7 mouse cellular contexts compared by ENCODE assay signal in genomic region chr11:75630645-75631229, GRCm38 (mm10). TPM values are rescaled to one million over a fixed set of nuclear protein-coding genes. Genes with fewer than 3 reads are reported as not detected.
DNase-seq lines count a peak whose midpoint lies in the region; ATAC-seq lines count a peak whose summit lies in the region.

Gene Inpp5k, plus strand, starts transcription at chr11:75630988.

- H3K27ac ChIP-seq in embryonic facial prominence, embryonic 11.5 days (replicated peaks; ENCODE audit: low read depth, low read length), result 0 out of 2 replicates have a peak within 1 kb of the TSS, but pooled peaks have one; percentile 38
- H3K27ac ChIP-seq in limb, embryonic 10.5 days, result peak within 1 kb of the TSS; percentile 86
- peak within 1 kb of the TSS; percentile 58 for H3K27ac ChIP-seq in midbrain, embryonic 13.5 days

- H3K9ac ChIP-seq in embryonic facial prominence, embryonic 11.5 days (replicated peaks; ENCODE audit: low read length), result peak within 1 kb of the TSS; percentile 73
- peak within 1 kb of the TSS; percentile 70 for H3K9ac ChIP-seq in midbrain, embryonic 13.5 days (replicated peaks)

- H3K36me3 ChIP-seq in embryonic facial prominence, embryonic 11.5 days (replicated peaks; ENCODE audit: control insufficient read depth, insufficient read depth, low read depth, low read length), result no peaks in the 10 kb centered on the region; the same call in 1 of the 2 replicates
- peaks cover 30% of the 10 kb centered on the region for H3K36me3 ChIP-seq in limb, embryonic 10.5 days
- peaks cover 46% of the 10 kb centered on the region for H3K36me3 ChIP-seq in midbrain, embryonic 13.5 days

- H3K9me3 ChIP-seq in embryonic facial prominence, embryonic 11.5 days (replicated peaks; ENCODE audit: control insufficient read depth, low read length), result no peaks in the 10 kb centered on the region
- no peaks in the 10 kb centered on the region for H3K9me3 ChIP-seq in limb, embryonic 10.5 days (replicated peaks)
- H3K9me3 ChIP-seq in midbrain, embryonic 13.5 days, result no peaks in the 10 kb centered on the region

- H3K4me2 ChIP-seq in embryonic facial prominence, embryonic 11.5 days (ENCODE audit: low read depth, low read length), result peak within 1 kb of the TSS; percentile 65
- H3K4me2 ChIP-seq in midbrain, embryonic 13.5 days (replicated peaks), result peak within 1 kb of the TSS; percentile 81

- no peaks in the 10 kb centered on the region for H3K4me1 ChIP-seq in embryonic facial prominence, embryonic 11.5 days (ENCODE audit: control insufficient read depth, insufficient read depth, low read length)
- peaks cover 34% of the 10 kb centered on the region for H3K4me1 ChIP-seq in limb, embryonic 10.5 days
- peaks cover 22% of the 10 kb centered on the region for H3K4me1 ChIP-seq in midbrain, embryonic 13.5 days (replicated peaks)

- under 1% methylated on average over 53 of the region's 53 CpGs for WGBS in embryonic facial prominence, embryonic 11.5 days
- WGBS in limb, embryonic 10.5 days, result under 1% methylated on average over 53 of the region's 53 CpGs
- WGBS in midbrain, embryonic 13.5 days, result under 1% methylated on average over 53 of the region's 53 CpGs

- peak within 1 kb of the TSS; percentile 73 for H3K4me3 ChIP-seq in embryonic facial prominence, embryonic 11.5 days (ENCODE audit: low read depth, low read length)
- peak within 1 kb of the TSS; percentile 74 for H3K4me3 ChIP-seq in limb, embryonic 10.5 days
- H3K4me3 ChIP-seq in midbrain, embryonic 13.5 days (replicated peaks), result peak within 1 kb of the TSS; percentile 62

- DNase-seq in adrenal gland, postnatal 14 days, result peak; percentile 97
- peak; percentile 97 for DNase-seq in embryonic facial prominence, embryonic 11.5 days (ENCODE audit: low spot score)
- DNase-seq in kidney, adult 11 months, result peak; percentile 98
- peak; percentile 91 for DNase-seq in limb, embryonic 10.5 days (ENCODE audit: low spot score)
- peak; percentile 96 for DNase-seq in spleen, adult 12 weeks (ENCODE audit: low spot score)

- no peaks in the 10 kb centered on the region for H3K27me3 ChIP-seq in embryonic facial prominence, embryonic 11.5 days (ENCODE audit: control insufficient read depth, insufficient read depth, low read length)
- H3K27me3 ChIP-seq in limb, embryonic 10.5 days (ENCODE audit: low read depth, poor library complexity, severe bottlenecking), result no peaks in the 10 kb centered on the region
- H3K27me3 ChIP-seq in midbrain, embryonic 13.5 days, result no peaks in the 10 kb centered on the region

- peak; percentile 98 for ATAC-seq in embryonic facial prominence, embryonic 11.5 days (replicated peaks; ENCODE audit: insufficient number of reproducible peaks, low FRiP score, low TSS enrichment, low read depth)
- ATAC-seq in granulocyte monocyte progenitor cell, adult 5-6 weeks (replicated peaks; ENCODE audit: poor library complexity, severe bottlenecking), result peak; percentile 98
- ATAC-seq in midbrain, embryonic 13.5 days, result peak; percentile 100

RNA-seq across cellular contexts. Expression of gene Inpp5k, which starts in this region (rescaled TPM):
- total RNA-seq in adrenal gland, postnatal 14 days (2021), result 32.3 and 41.8 TPM in 2 replicates
- polyA plus RNA-seq in embryonic facial prominence, embryonic 11.5 days (2014; fragmentation: Nextera tagmentation; extraction: Ambion mirVana), result 17.3 and 21.9 TPM in 2 replicates
- total RNA-seq in granulocyte monocyte progenitor cell, adult 5-6 weeks (2014; fragmentation: Nextera tagmentation), result 37.3 and 40.0 TPM in 2 replicates
- total RNA-seq in granulocyte monocyte progenitor cell, adult 5-6 weeks (2017), result 26.0 and 35.6 TPM in 2 replicates
- polyA plus RNA-seq in limb, embryonic 10.5 days (2016; fragmentation: Nextera tagmentation; extraction: Ambion mirVana), result 14.4 and 17.6 TPM in 2 replicates
- polyA plus RNA-seq in midbrain, embryonic 13.5 days (2015; fragmentation: Nextera tagmentation; extraction: Ambion mirVana), result 41.9 and 43.4 TPM in 2 replicates

Comparison
In these comparisons a context has a peak if more than half of its experiments do, and no peak if none do; other contexts are left out.
1. Peak in every context shown above with its lines: DNase-seq, ATAC-seq, H3K4me3 ChIP-seq and H3K27ac ChIP-seq.